Mouse (Mus musculus) hindbrain, embryonic 12.5 days (tissue): ENCODE data around the gene Mcl1. TPM values are rescaled to one million over a fixed set of nuclear protein-coding genes. Genes with fewer than 3 reads are reported as not detected.
A peak's percentile ranks its signal among the peaks of the same experiment; 100 is the strongest.
"Not testable (repeated sequence)": the region's sequence is repeated elsewhere in the genome, so short reads cannot be mapped to it uniquely, and the experiment has no call there.

Experiments used
- ATAC-seq: fragments of 200-750 bp; cut with Nextera tagmentation; 2 replicates; pipeline ENCODE4 v1.8.0; 2017; ENCODE audit warnings: moderate TSS enrichment; ENCODE audit not compliant: low FRiP score
- H3K27ac ChIP-seq: fragments of 300-500 bp; sonication (generic); 2 replicates; pipeline ENCODE4 v1.5.1; 2016; ENCODE audit warnings: mild to moderate bottlenecking
- H3K27me3 ChIP-seq: fragments of 300-500 bp; sonication (generic); 2 replicates; pipeline ENCODE4 v1.6.1; 2016; ENCODE audit warnings: mild to moderate bottlenecking
- H3K36me3 ChIP-seq: fragments of 300-500 bp; sonication (generic); 2 replicates; pipeline ENCODE4 v1.6.1; 2016; ENCODE audit warnings: mild to moderate bottlenecking
- H3K4me1 ChIP-seq: fragments of 300-500 bp; sonication (generic); 2 replicates; pipeline ENCODE4 v1.6.1; 2016
- H3K4me2 ChIP-seq: fragments of 300-500 bp; sonication (generic); replicated peaks from 2 replicates; pipeline ENCODE4 v1.6.1; 2016; ENCODE audit warnings: mild to moderate bottlenecking
- H3K4me3 ChIP-seq: fragments of 300-500 bp; sonication (generic); 2 replicates; pipeline ENCODE4 v1.5.1; 2016; ENCODE audit warnings: mild to moderate bottlenecking
- H3K9ac ChIP-seq: fragments of 300-500 bp; sonication (generic); 2 replicates; pipeline ENCODE4 v1.6.1; 2016; ENCODE audit warnings: mild to moderate bottlenecking, moderate library complexity
- H3K9me3 ChIP-seq: fragments of 300-500 bp; sonication (generic); replicated peaks from 2 replicates; pipeline ENCODE4 v1.6.1; 2016; ENCODE audit warnings: mild to moderate bottlenecking
- WGBS: fragments of 180-500 bp; shearing (Covaris S2); methylation state at CpG from one replicate; pipeline ENCODE4 v1.1.7; 2016; 5-methylcytosine and 5-hydroxymethylcytosine counted together
- polyA plus RNA-seq: library from polyadenylated mRNA; unstranded; fragments of >200 nt; fragmentation: Nextera tagmentation; extraction: Ambion mirVana; gene quantifications from 2 replicates; pipeline ENCODE4 v1.2.1, GENCODE M21; 2016

The Mcl1 gene
- polyA plus RNA-seq, 1 experiment from 2014 or later = 86.4 TPM

DNA sequence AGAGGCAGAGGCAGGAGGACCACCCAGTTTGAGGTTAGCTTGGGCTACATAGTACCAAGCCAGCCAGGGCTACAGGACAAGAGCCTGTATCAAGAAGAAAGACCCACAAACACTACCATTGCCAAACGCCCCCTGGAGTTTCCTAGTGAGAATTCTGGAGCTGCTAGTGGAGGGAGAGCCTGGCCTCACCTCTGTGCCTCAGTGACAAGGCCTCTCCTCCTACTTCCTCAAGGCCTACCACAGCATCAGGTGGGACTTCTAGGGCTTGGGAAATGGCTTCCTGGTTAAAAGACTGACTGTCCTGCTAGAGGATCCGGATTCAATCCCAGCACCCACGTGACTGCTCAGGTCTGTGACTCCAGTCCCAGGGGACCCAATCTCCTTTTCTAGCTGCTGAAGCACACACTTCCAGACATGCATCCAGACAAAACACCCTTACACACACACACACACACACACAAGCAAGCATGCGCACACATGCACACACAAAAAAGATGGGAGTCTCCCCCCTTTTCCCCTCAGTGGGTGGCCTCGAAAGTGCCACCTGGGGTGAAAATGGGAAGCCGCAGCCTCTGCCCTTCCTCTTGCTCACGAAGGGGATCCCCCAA lies 6.3 kb upstream of the Mcl1 start:
- H3K4me2 ChIP-seq = no peak overlapping the region
- no peak overlapping the region for H3K27ac ChIP-seq
- no peak for ATAC-seq
- H3K27me3 ChIP-seq = no peaks in the 10 kb centered on the region
- no peak overlapping the region for H3K4me3 ChIP-seq
- WGBS = 56% methylated on average over 7 of the region's 7 CpGs
- no peaks in the 10 kb centered on the region for H3K36me3 ChIP-seq
- H3K9ac ChIP-seq = no peak overlapping the region
- H3K9me3 ChIP-seq = no peaks in the 10 kb centered on the region
- H3K4me1 ChIP-seq = peaks cover 5% of the 10 kb centered on the region; the same call in 1 of the 2 replicates

DNA sequence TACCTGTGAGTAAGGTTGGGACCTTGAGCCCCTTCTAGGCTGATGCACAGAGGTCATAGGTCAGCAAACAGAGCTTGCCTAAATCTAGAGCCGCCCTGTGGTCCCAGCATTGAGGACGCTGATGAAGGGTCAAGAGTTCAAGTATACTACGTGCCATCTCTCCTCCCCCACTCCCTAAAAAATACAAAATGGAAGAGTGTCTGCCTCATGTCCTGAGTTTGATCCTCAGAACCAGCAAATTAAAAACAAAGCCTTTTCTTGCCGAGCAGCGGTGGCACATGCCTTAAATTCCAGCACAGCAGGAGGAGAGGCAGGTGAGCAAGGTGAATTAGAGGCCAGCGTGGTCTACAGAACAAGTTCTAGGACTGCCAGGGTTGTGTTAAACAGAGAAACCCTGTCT lies 5.7 kb upstream of the Mcl1 start:
- no peak overlapping the region for H3K4me2 ChIP-seq
- H3K4me3 ChIP-seq = no peak overlapping the region
- ATAC-seq = no peak
- no peaks in the 10 kb centered on the region for H3K27me3 ChIP-seq
- no peaks in the 10 kb centered on the region for H3K36me3 ChIP-seq
- H3K4me1 ChIP-seq = peaks cover 8% of the 10 kb centered on the region
- no peak overlapping the region for H3K27ac ChIP-seq
- no peak overlapping the region for H3K9ac ChIP-seq
- no peaks in the 10 kb centered on the region for H3K9me3 ChIP-seq
- WGBS = 14% methylated on average over 6 of the region's 6 CpGs

DNA sequence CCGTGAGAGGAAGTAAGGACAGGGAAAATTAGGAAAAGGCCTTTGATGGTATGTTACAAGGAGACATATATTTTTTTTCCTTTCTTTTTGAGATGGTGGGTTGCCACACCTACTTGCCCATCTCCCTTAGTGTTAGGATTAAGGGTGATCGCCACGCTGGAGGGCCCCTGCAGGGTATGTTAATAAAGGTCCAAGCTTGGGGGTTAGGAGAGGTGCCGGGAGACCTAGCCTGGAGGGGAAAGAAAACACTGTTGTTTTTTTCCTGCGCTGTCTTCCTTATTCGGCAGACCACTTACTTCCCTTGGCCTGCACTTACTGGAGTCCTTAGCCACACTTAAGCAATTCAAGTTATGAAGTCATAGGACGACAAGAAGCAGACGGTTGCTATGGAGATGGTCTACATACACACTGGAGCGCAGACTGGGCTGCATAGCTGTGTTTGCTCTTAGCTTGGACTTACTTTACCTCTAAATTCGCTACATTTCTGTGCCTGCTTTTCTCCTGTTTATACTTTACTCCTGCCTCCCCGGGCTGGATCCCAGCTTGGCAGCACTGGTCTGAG lies 5.0 kb upstream of the Mcl1 start:
- H3K4me2 ChIP-seq = no peak overlapping the region
- no peaks in the 10 kb centered on the region for H3K9me3 ChIP-seq
- H3K9ac ChIP-seq = no peak overlapping the region
- H3K27me3 ChIP-seq = no peaks in the 10 kb centered on the region
- no peaks in the 10 kb centered on the region for H3K36me3 ChIP-seq
- H3K4me1 ChIP-seq = peaks cover 9% of the 10 kb centered on the region
- ATAC-seq = no peak
- 0 out of 2 replicates have a peak overlapping the region, but pooled peaks have one; percentile 18 for H3K27ac ChIP-seq
- H3K4me3 ChIP-seq = no peak overlapping the region
- 27% methylated on average over 11 of the region's 11 CpGs for WGBS

- H3K27me3 ChIP-seq, H3K4me2 ChIP-seq, H3K4me1 ChIP-seq, H3K4me3 ChIP-seq, ATAC-seq, H3K27ac ChIP-seq, H3K9me3 ChIP-seq, H3K9ac ChIP-seq, H3K36me3 ChIP-seq: not testable (repeated sequence)
- WGBS = 83% methylated on average over 3 of the region's 3 CpGs
These were observed 4.2 kb upstream of the Mcl1 start for GRCm38 (mm10) chr3:95654371-95654770.

- H3K9me3 ChIP-seq = no peaks in the 10 kb centered on the region
- H3K4me3 ChIP-seq = no peak overlapping the region
- no peaks in the 10 kb centered on the region for H3K36me3 ChIP-seq
- H3K4me2 ChIP-seq = no peak overlapping the region
- H3K9ac ChIP-seq = no peak overlapping the region
- H3K4me1 ChIP-seq = peaks cover 12% of the 10 kb centered on the region
- no peaks in the 10 kb centered on the region for H3K27me3 ChIP-seq
- WGBS = 89% methylated on average over 5 of the region's 5 CpGs
- ATAC-seq = no peak
- H3K27ac ChIP-seq = no peak overlapping the region
These were observed 3.2 kb upstream of the Mcl1 start for GRCm38 (mm10) chr3:95655437-95655836.

GRCm38 (mm10) chr3:95657108-95657507 lies 1.5 kb upstream of the Mcl1 start:
- Histone ChIP-seq H3K9ac (no peak overlapping the region), H3K9me3 (no peaks in the 10 kb centered on the region), H3K4me1 (peaks cover 26% of the 10 kb centered on the region), H3K27ac (no peak overlapping the region), H3K36me3 (peaks cover 10% of the 10 kb centered on the region; the same call in 1 of the 2 replicates), H3K4me2 (no peak overlapping the region), H3K27me3 (no peaks in the 10 kb centered on the region), H3K4me3 (no peak overlapping the region)
- 86% methylated on average over 3 of the region's 3 CpGs for WGBS
- ATAC-seq = no peak

GRCm38 (mm10) chr3:95657711-95658110 lies 877 bp upstream of the Mcl1 start:
- no peak for ATAC-seq
- Histone ChIP-seq H3K27me3 (no peaks in the 10 kb centered on the region), H3K4me3 (peak overlapping the region; percentile 99), H3K36me3 (peaks cover 16% of the 10 kb centered on the region), H3K4me2 (peak overlapping the region; percentile 83), H3K4me1 (peaks cover 32% of the 10 kb centered on the region), H3K27ac (no peak overlapping the region), H3K9me3 (no peaks in the 10 kb centered on the region), H3K9ac (peak overlapping the region; percentile 99; the same call in 1 of the 2 replicates)
- WGBS = 92% methylated on average over 3 of the region's 3 CpGs

- WGBS = under 1% methylated on average over 96 of the region's 113 CpGs
- H3K4me1 ChIP-seq = peaks cover 39% of the 10 kb centered on the region
- peak overlapping the region; percentile 99 for H3K9ac ChIP-seq
- H3K27me3 ChIP-seq = no peaks in the 10 kb centered on the region
- ATAC-seq = peak; percentile 80
- peak overlapping the region; percentile 99 for H3K4me3 ChIP-seq
- H3K27ac ChIP-seq = peak overlapping the region; percentile 99
- peak overlapping the region; percentile 83 for H3K4me2 ChIP-seq
- H3K9me3 ChIP-seq = no peaks in the 10 kb centered on the region
- H3K36me3 ChIP-seq = peaks cover 25% of the 10 kb centered on the region
These were observed 502 bp downstream of the Mcl1 start for GRCm38 (mm10) chr3:95658868-95659712.

DNA sequence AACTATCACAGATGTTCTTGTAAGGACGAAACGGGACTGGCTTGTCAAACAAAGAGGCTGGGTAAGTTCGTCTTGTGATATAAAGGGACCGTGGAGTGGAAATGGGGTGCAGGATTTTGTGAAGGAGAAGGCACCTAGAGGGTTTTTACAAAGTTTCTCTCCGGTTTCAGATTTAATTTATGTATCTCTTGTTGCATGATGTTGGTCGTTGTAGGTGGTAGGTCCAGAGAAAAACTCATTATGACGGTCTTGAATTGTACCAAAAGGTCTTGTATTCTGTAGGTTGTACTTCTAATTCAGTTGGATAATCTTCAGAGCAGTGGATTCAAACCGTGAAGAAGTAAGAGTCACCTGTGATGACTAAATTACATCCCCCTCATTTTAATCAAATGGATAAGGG lies 1.4 kb downstream of the Mcl1 start:
- ATAC-seq = no peak
- Histone ChIP-seq H3K27ac (peak overlapping the region; percentile 99), H3K9ac (peak overlapping the region; percentile 99), H3K4me1 (peaks cover 39% of the 10 kb centered on the region), H3K27me3 (no peaks in the 10 kb centered on the region), H3K9me3 (no peaks in the 10 kb centered on the region), H3K4me3 (peak overlapping the region; percentile 99), H3K4me2 (peak overlapping the region; percentile 83), H3K36me3 (peaks cover 33% of the 10 kb centered on the region)
- WGBS = 3% methylated on average over 8 of the region's 8 CpGs

DNA sequence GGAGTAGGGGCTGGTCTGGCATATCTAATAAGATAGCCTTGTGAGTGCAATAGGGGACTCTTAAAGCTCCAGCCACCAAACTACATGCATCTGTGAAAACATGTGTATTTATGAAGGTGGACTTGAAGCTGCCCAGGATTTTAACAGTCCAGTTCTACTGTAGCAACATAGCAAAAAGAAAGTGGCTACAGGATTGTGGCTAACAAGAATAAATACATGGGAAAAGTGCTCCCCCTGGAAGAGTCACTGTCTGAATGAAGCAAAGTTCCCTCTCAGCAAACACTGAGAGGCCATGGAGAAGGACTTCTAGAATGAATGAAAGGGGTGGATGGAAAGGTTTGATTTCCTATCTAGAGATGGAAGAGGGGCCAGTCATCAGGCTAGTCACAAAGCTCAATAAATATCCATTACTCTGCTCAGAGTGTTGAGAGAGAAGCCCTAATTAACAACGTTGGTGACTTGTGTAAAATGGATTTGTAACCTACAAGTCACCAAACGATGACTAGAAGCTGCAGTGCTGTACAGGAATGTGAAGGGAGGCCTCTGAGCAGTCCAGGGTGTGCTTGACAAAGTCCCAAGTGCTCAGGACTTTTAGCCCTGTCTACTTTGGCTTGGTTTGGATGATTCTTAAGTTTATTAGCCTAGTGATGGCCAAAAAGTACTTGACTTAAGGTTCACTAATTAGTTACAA lies 2.3 kb downstream of the Mcl1 start:
- H3K9ac ChIP-seq = peak overlapping the region; percentile 99
- peaks cover 38% of the 10 kb centered on the region for H3K36me3 ChIP-seq
- H3K9me3 ChIP-seq = no peaks in the 10 kb centered on the region
- 55% methylated on average over 2 of the region's 2 CpGs for WGBS
- H3K4me2 ChIP-seq = peak overlapping the region; percentile 83
- peaks cover 40% of the 10 kb centered on the region for H3K4me1 ChIP-seq
- ATAC-seq = no peak
- no peak overlapping the region for H3K27ac ChIP-seq
- no peaks in the 10 kb centered on the region for H3K27me3 ChIP-seq
- peak overlapping the region; percentile 99 for H3K4me3 ChIP-seq

DNA sequence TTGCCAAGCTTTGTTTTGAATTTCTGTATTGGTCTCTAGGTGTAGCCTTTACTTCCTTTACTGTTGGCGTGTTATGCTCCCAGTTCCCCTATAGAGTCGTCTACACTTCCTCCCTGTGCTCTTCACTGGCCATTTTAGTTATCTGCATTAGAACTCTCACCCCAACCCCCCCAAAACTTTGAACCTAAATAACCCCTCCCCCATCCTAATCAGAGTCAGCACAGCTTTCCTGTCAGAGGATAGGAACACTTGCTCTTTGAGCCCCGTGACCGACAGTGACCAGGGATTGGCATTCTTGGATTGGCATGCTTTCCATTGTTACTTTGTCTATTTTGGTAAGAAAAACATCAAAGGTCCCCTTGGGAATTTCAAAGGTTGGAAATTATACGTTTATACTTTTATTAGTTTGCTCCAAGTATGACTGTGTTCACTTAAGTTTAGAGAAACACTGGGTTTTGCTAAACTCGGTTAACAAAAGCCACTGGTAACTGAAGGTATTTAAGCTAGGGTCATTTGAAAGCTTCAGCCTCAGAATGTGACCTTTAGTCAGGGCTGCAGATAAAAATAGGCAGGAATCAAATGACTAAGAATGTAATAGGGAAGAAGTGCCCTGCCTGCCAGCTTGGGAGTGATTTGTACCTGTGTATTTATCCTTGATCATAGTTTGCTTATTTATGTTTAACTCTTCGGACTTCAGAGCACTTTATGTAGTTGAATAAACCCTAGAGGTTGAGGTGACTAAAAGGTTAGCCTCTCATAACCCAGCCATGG lies 3.5 kb downstream of the Mcl1 start:
- Histone ChIP-seq H3K27ac (no peak overlapping the region), H3K27me3 (no peaks in the 10 kb centered on the region), H3K4me3 (no peak overlapping the region), H3K36me3 (peaks cover 38% of the 10 kb centered on the region), H3K4me2 (peak overlapping the region; percentile 83), H3K4me1 (peaks cover 50% of the 10 kb centered on the region), H3K9ac (no peak overlapping the region), H3K9me3 (no peaks in the 10 kb centered on the region)
- no peak for ATAC-seq
- 68% methylated on average over 7 of the region's 7 CpGs for WGBS
